Mouse (Mus musculus): Measurements from ENCODE around the gene Mia3. TPM values are rescaled to one million over a fixed set of nuclear protein-coding genes. Genes with fewer than 3 reads are reported as not detected.

Gene Mia3
- total RNA-seq, 4 experiments from 2014 or later: 195 to 246 (median 224) TPM

Other genes starting within 250 kb of the Mia3 start
- gene Disp1, start 148.0 kb downstream of the Mia3 start, total RNA-seq (2022): 10 to 100 TPM; 14.9 to 20.2 (median 18.8) TPM
- gene Aida, start 73.0 kb downstream of the Mia3 start, total RNA-seq (2022): 10 to 100 TPM; 50.2 to 55.9 (median 54.4) TPM
- 10 to 100 TPM; 49.1 to 70.6 (median 60.9) TPM for gene Brox, start 72.3 kb downstream of the Mia3 start, total RNA-seq (2022)
- gene Taf1a, start 19.4 kb upstream of the Mia3 start, total RNA-seq (2022): 10 to 100 TPM; 19.3 to 41.6 (median 26.6) TPM
- gene Hhipl2, start 48.7 kb upstream of the Mia3 start, total RNA-seq (2022): not detected